Mouse (Mus musculus): Measurements from ENCODE around the gene Oxtr.

DNA sequence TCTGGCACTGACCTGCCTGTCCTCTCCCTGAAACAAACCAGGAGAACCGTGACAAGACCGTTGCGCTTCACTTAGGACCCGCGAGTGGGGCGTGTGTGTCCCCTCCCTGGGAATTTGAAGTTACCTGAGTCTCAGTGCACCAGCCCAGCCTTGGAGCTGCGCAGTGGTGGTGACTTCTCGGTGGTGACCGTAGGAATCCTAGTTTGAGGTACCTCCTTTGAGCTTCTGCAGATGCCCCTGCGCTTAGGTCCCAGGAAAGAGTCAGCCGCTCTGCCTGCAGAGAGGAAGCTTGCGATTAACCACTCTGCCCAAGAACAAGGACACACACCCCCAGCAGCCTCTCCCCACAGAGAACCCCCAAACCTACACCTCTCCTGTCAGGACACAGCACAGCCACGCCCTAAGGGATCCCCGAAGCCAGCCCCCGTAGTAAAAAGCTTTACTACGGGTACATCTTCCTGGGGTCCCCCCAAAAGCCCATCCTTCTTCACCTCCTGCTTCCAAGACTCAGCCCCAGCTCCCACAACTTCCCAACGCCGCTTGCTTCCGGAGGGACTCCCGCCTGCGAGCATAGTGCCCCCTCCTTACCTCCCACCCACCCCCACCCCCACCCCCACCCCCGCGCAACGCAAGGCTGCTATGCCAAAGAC, at the start of gene Oxtr:
- no peak for TF ChIP-seq CTCF (IDR thresholded peaks at IDR 0.05)
- TF ChIP-seq EP300 (IDR thresholded peaks at IDR 0.05) = no peak

All from lung, postnatal 0 days (tissue).